In the genomic region with DNA sequence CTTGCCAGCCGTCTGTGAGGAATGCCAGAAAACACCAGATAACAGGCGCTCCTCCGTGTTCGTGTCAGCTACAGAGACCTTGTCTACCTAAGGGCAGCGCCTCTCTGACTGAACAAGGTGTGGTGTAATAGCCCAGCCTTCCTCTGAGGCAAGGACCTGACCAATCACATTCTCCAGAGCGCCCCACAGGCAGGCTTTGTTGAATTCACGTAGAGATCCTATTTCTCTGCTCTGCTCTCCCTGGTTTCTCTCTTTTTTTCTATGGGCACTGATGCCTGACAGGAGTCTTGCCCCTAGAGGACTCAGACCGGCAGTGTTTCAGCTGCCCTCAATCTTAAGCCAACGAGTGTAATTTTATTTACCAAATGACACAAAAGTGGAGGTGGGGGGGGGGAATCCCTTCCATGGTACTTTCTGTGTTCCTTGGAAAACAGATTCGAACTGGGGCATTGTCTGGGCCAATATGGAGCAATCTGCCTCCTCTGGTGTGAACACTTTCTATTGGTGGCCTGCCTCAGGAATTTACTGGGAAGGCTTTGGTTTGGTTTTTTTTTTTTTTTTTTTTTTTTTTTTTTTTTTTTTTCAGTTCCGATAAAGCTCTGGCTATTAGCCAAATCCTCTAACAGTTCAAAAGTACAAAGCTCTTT, we compare ENCODE assay signal across 8 mouse cellular contexts. TPM values are rescaled to one million over a fixed set of nuclear protein-coding genes. Genes with fewer than 3 reads are reported as not detected.
DNase-seq lines count a peak whose midpoint lies in the region; ATAC-seq lines count a peak whose summit lies in the region.

No protein-coding gene starts in this region.

- H3K4me1 ChIP-seq in hindbrain, embryonic 15.5 days (replicated peaks), result 0 out of 2 replicates have a peak, but pooled peaks cover 6% of the 10 kb centered on the region
- peaks cover 2% of the 10 kb centered on the region; the same call in 1 of the 2 replicates for H3K4me1 ChIP-seq in liver, embryonic 13.5 days (replicated peaks)
- H3K4me1 ChIP-seq in stomach, embryonic 14.5 days (ENCODE audit: control insufficient read depth, insufficient read depth, low read length), result no peaks in the 10 kb centered on the region

- ATAC-seq in hindbrain, embryonic 15.5 days (ENCODE audit: low FRiP score, low read depth), result no peak
- no peak for ATAC-seq in liver, embryonic 13.5 days (ENCODE audit: low read depth)
- ATAC-seq in stomach, embryonic 14.5 days (ENCODE audit: insufficient number of reproducible peaks, insufficient read depth, low FRiP score, low read depth), result peak; percentile 80

- WGBS in hindbrain, embryonic 15.5 days, result 15% methylated on average over 11 of the region's 11 CpGs
- 20% methylated on average over 11 of the region's 11 CpGs for WGBS in liver, embryonic 13.5 days (ENCODE audit: insufficient replicate concordance)
- 17% methylated on average over 11 of the region's 11 CpGs for WGBS in stomach, embryonic 14.5 days

- H3K4me3 ChIP-seq in hindbrain, embryonic 15.5 days, result no peak overlapping the region
- H3K4me3 ChIP-seq in liver, embryonic 13.5 days (replicated peaks), result no peak overlapping the region
- peak overlapping the region; percentile 5; the same call in 1 of the 2 replicates for H3K4me3 ChIP-seq in stomach, embryonic 14.5 days (ENCODE audit: low read depth, low read length)

- H3K4me2 ChIP-seq in hindbrain, embryonic 15.5 days, result peak overlapping the region; percentile 34
- H3K4me2 ChIP-seq in liver, embryonic 13.5 days, result peak overlapping the region; percentile 41
- peak overlapping the region; percentile 21 for H3K4me2 ChIP-seq in stomach, embryonic 14.5 days (replicated peaks; ENCODE audit: low read depth, low read length)

- 0 out of 2 replicates have a peak overlapping the region, but pooled peaks have one; percentile 2 for H3K27ac ChIP-seq in hindbrain, embryonic 15.5 days (replicated peaks)
- H3K27ac ChIP-seq in liver, embryonic 13.5 days, result peak overlapping the region; percentile 68
- peak overlapping the region; percentile 66; the same call in 1 of the 2 replicates for H3K27ac ChIP-seq in stomach, embryonic 14.5 days (ENCODE audit: low read length)

- no peak overlapping the region for H3K9ac ChIP-seq in hindbrain, embryonic 15.5 days
- peak overlapping the region; percentile 1; the same call in 1 of the 2 replicates for H3K9ac ChIP-seq in liver, embryonic 13.5 days
- H3K9ac ChIP-seq in stomach, embryonic 14.5 days (replicated peaks; ENCODE audit: low read depth, low read length), result no peak overlapping the region

- peak; percentile 24 for DNase-seq in ovary, adult 18-20 months (ENCODE audit: low spot score)
- DNase-seq in ovary, postnatal 14 days (ENCODE audit: low spot score), result no peak
- no peak for DNase-seq in liver, embryonic 13.5 days
- DNase-seq in cerebellum, postnatal 10 days, result no peak
- DNase-seq in right cerebral cortex, adult 2 months (ENCODE audit: low spot score in 2 of 2), result no peak
- no peak for DNase-seq in spleen, postnatal 10 days (ENCODE audit: low spot score in 2 of 2)

- no peaks in the 10 kb centered on the region for H3K9me3 ChIP-seq in hindbrain, embryonic 15.5 days
- no peaks in the 10 kb centered on the region for H3K9me3 ChIP-seq in liver, embryonic 13.5 days (replicated peaks)
- H3K9me3 ChIP-seq in stomach, embryonic 14.5 days (ENCODE audit: control insufficient read depth, low read depth, low read length), result no peaks in the 10 kb centered on the region

- no peaks in the 10 kb centered on the region for H3K27me3 ChIP-seq in hindbrain, embryonic 15.5 days
- no peaks in the 10 kb centered on the region for H3K27me3 ChIP-seq in liver, embryonic 13.5 days
- no peaks in the 10 kb centered on the region for H3K27me3 ChIP-seq in stomach, embryonic 14.5 days (ENCODE audit: control insufficient read depth, insufficient read depth, low read length)

- no peaks in the 10 kb centered on the region for H3K36me3 ChIP-seq in hindbrain, embryonic 15.5 days
- no peaks in the 10 kb centered on the region for H3K36me3 ChIP-seq in liver, embryonic 13.5 days
- H3K36me3 ChIP-seq in stomach, embryonic 14.5 days (ENCODE audit: control insufficient read depth, insufficient read depth, low read length), result no peaks in the 10 kb centered on the region

RNA-seq across cellular contexts. Expression of a gene that starts 0.5 kb away (rescaled TPM):
- 0.42 and 0.75 TPM in 2 replicates for polyA plus RNA-seq in hindbrain, embryonic 15.5 days (2015; fragmentation: Nextera tagmentation; extraction: Ambion mirVana)
- 112 and 141 TPM in 2 replicates for polyA plus RNA-seq in liver, embryonic 13.5 days (2015; fragmentation: Nextera tagmentation; extraction: Ambion mirVana)
- 67.4 and 76.1 TPM in 2 replicates for polyA plus RNA-seq in stomach, embryonic 14.5 days (2014; fragmentation: Nextera tagmentation; extraction: Ambion mirVana)

RNA-seq across cellular contexts. Expression of a gene that starts 5.0 kb away (rescaled TPM):
- 47.0 and 49.3 TPM in 2 replicates for polyA plus RNA-seq in hindbrain, embryonic 15.5 days (2015; fragmentation: Nextera tagmentation; extraction: Ambion mirVana)
- 64.9 and 69.0 TPM in 2 replicates for polyA plus RNA-seq in liver, embryonic 13.5 days (2015; fragmentation: Nextera tagmentation; extraction: Ambion mirVana)
- 29.5 and 39.4 TPM in 2 replicates for polyA plus RNA-seq in stomach, embryonic 14.5 days (2014; fragmentation: Nextera tagmentation; extraction: Ambion mirVana)

RNA-seq across cellular contexts. Expression of a gene that starts 13.8 kb away (rescaled TPM):
- 0.05 and 0.33 TPM in 2 replicates for polyA plus RNA-seq in hindbrain, embryonic 15.5 days (2015; fragmentation: Nextera tagmentation; extraction: Ambion mirVana)
- polyA plus RNA-seq in liver, embryonic 13.5 days (2015; fragmentation: Nextera tagmentation; extraction: Ambion mirVana), result 0.03 and 0.12 TPM in 2 replicates
- polyA plus RNA-seq in stomach, embryonic 14.5 days (2014; fragmentation: Nextera tagmentation; extraction: Ambion mirVana), result not detected in 2 replicates

RNA-seq across cellular contexts. Expression of a gene that starts 32.3 kb away (rescaled TPM):
- not detected in 2 replicates for polyA plus RNA-seq in hindbrain, embryonic 15.5 days (2015; fragmentation: Nextera tagmentation; extraction: Ambion mirVana)
- polyA plus RNA-seq in liver, embryonic 13.5 days (2015; fragmentation: Nextera tagmentation; extraction: Ambion mirVana), result not detected in 2 replicates
- 0.16 TPM in 1 of 2 replicates, not detected in the other for polyA plus RNA-seq in stomach, embryonic 14.5 days (2014; fragmentation: Nextera tagmentation; extraction: Ambion mirVana)

RNA-seq across cellular contexts. Expression of a gene that starts 42.2 kb away (rescaled TPM):
- polyA plus RNA-seq in hindbrain, embryonic 15.5 days (2015; fragmentation: Nextera tagmentation; extraction: Ambion mirVana), result 37.4 and 38.1 TPM in 2 replicates
- 88.8 and 96.7 TPM in 2 replicates for polyA plus RNA-seq in liver, embryonic 13.5 days (2015; fragmentation: Nextera tagmentation; extraction: Ambion mirVana)
- 38.5 and 50.1 TPM in 2 replicates for polyA plus RNA-seq in stomach, embryonic 14.5 days (2014; fragmentation: Nextera tagmentation; extraction: Ambion mirVana)

Comparison
In these comparisons a context has a peak if more than half of its experiments do, and no peak if none do; other contexts are left out.
1. H3K27ac ChIP-seq: peak in every context shown above with its lines; median percentile 68 in liver, embryonic 13.5 days; 66 in stomach, embryonic 14.5 days; 2 in hindbrain, embryonic 15.5 days.
2. RNA of a gene that starts 0.5 kb away (polyA plus RNA-seq): 112 to 141 TPM in liver, embryonic 13.5 days and 67.4 to 76.1 TPM in stomach, embryonic 14.5 days; 0.42 to 0.75 TPM in hindbrain, embryonic 15.5 days; every median in the first group is over 10 times any median in the second.
3. Peak in every context shown above with its lines, with median percentiles within 50 percentile points of each other: H3K4me2 ChIP-seq.